Mouse (Mus musculus): ENCODE measurements around the gene Sec14l1.

- no peak for TF ChIP-seq CTCF (IDR thresholded peaks at IDR 0.05; ENCODE audit: low read depth)
- no peak for TF ChIP-seq EP300 (IDR thresholded peaks at IDR 0.05; ENCODE audit: low read depth)
Observed at GRCm38 (mm10) chr11:117106633-117107334, 8.2 kb upstream of the Sec14l1 start.

Measured in liver, postnatal 0 days (tissue).